In the genomic region with DNA sequence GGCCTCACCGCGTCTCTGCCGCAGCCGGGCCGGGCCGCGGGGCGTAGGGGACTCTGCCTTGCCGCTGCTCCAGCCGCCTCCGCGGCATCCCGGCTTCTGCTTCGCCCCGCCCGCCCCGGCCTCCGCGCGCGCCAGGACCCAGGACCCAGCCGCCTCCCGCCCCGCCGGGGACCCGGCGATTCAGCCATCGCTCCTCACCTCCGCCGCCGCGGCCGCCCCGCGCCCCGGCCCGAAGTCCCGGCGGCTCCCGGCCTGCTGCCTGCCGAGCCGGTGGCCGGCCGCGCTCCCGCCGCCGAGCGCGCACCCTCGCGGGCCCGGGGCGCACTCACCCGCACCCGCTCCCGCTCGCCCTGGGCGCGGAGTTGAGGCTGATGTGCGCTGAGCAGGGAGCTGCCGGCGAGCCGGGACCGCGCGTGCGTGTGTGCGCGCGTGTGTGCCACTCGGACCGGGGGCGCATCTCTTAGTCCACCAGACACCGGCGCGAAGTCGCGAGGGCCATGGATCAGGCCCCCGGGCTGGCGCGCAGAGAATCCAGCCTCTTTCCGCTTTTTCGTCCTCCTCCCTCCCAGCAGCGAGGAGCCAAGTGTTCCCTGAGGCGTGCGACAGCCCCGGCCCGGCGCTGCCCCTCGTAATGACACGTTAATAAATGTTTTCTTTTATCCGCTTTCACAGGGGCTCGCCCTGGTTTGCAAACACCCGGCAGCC, we compare ENCODE assay signal across 8 mouse cellular contexts. TPM values are rescaled to one million over a fixed set of nuclear protein-coding genes. Genes with fewer than 3 reads are reported as not detected.
DNase-seq lines count a peak whose midpoint lies in the region; ATAC-seq and TF ChIP-seq lines count a peak whose summit lies in the region.

No protein-coding gene starts in this region.

- peaks cover 5% of the 10 kb centered on the region; the same call in 1 of the 2 replicates for H3K27me3 ChIP-seq in cerebellum, adult 2 months (ENCODE audit: control insufficient read depth, insufficient read depth, low read length)
- H3K27me3 ChIP-seq in testis, adult 2 months (ENCODE audit: control insufficient read depth, insufficient read depth, low read length) = no peaks in the 10 kb centered on the region; the same call in 1 of the 2 replicates
- H3K27me3 ChIP-seq in heart, postnatal 0 days (ENCODE audit: control insufficient read depth, insufficient read depth, low read length) = no peaks in the 10 kb centered on the region
- H3K27me3 ChIP-seq in midbrain, embryonic 10.5 days (ENCODE audit: low read depth, poor library complexity, severe bottlenecking) = peaks cover 41% of the 10 kb centered on the region

- no peaks in the 10 kb centered on the region for H3K9me3 ChIP-seq in heart, postnatal 0 days (replicated peaks; ENCODE audit: control insufficient read depth, low read length)
- no peaks in the 10 kb centered on the region for H3K9me3 ChIP-seq in midbrain, embryonic 10.5 days (replicated peaks)

- TF ChIP-seq CTCF in cerebellum, adult 2 months (IDR thresholded peaks at IDR 0.05; ENCODE audit: borderline replicate concordance, insufficient read depth, low read depth, low read length) = no peak
- TF ChIP-seq CTCF in testis, adult 2 months (IDR thresholded peaks at IDR 0.05; ENCODE audit: control insufficient read depth, insufficient read depth, insufficient replicate concordance, low read depth, low read length) = no peak
- TF ChIP-seq CTCF in heart, postnatal 0 days (IDR thresholded peaks at IDR 0.05; ENCODE audit: low read depth) = no peak

- TF ChIP-seq EP300 in heart, postnatal 0 days (IDR thresholded peaks at IDR 0.05; ENCODE audit: low read depth) = no peak

- 2% methylated on average over 92 of the region's 95 CpGs for WGBS in cerebellum, adult 2 months
- 2% methylated on average over 69 of the region's 95 CpGs for WGBS in heart, postnatal 0 days
- WGBS in midbrain, embryonic 10.5 days = under 1% methylated on average over 95 of the region's 95 CpGs

- no peak for TF ChIP-seq POLR2A in cerebellum, adult 2 months (IDR thresholded peaks at IDR 0.05; ENCODE audit: borderline replicate concordance, insufficient read depth, low read length)
- TF ChIP-seq POLR2A in testis, adult 2 months (IDR thresholded peaks at IDR 0.05; ENCODE audit: control insufficient read depth, low read depth, low read length) = no peak

- H3K4me1 ChIP-seq in cerebellum, adult 2 months (ENCODE audit: control insufficient read depth, insufficient read depth, low read length) = peaks cover 6% of the 10 kb centered on the region; the same call in 1 of the 2 replicates
- peaks cover 18% of the 10 kb centered on the region for H3K4me1 ChIP-seq in testis, adult 2 months (ENCODE audit: control insufficient read depth, insufficient read depth, low read length)
- H3K4me1 ChIP-seq in heart, postnatal 0 days (ENCODE audit: control insufficient read depth, insufficient read depth) = peaks cover 38% of the 10 kb centered on the region
- H3K4me1 ChIP-seq in midbrain, embryonic 10.5 days = peaks cover 62% of the 10 kb centered on the region

- DNase-seq in cerebellum, adult 2 months = peak in 1 of 2 experiments; percentile 31
- no peak for DNase-seq in cerebellum, adult 9-10 months
- DNase-seq in testis, postnatal 14 days (ENCODE audit: low spot score) = no peak
- no peak for DNase-seq in heart, postnatal 0 days (ENCODE audit: low spot score)
- DNase-seq in left cerebral cortex, postnatal 36 days (ENCODE audit: low spot score in 2 of 2) = peak; percentile 57 to 77
- peak; percentile 79 for DNase-seq in midbrain, embryonic 10.5 days (ENCODE audit: low spot score)
- DNase-seq in testis, postnatal 10 days (ENCODE audit: low spot score) = peak; percentile 68

- ATAC-seq in heart, postnatal 0 days (ENCODE audit: insufficient read depth, low read depth) = peak; percentile 50

- peak overlapping the region; percentile 75 for H3K9ac ChIP-seq in heart, postnatal 0 days (replicated peaks; ENCODE audit: low read depth, low read length)

- H3K36me3 ChIP-seq in testis, adult 2 months (ENCODE audit: control insufficient read depth, insufficient read depth, low read length) = no peaks in the 10 kb centered on the region
- H3K36me3 ChIP-seq in heart, postnatal 0 days (replicated peaks; ENCODE audit: control insufficient read depth, insufficient read depth, low read length) = no peaks in the 10 kb centered on the region
- H3K36me3 ChIP-seq in midbrain, embryonic 10.5 days = no peaks in the 10 kb centered on the region; the same call in 1 of the 2 replicates

- intact Hi-C loops in left cerebral cortex, postnatal 36 days (cut with DNase I) = loop anchor here (2.0 to 5.0 kb wide), 4 partner anchors 53 to 410 kb away; no protein-coding TSS in a partner anchor

- peak overlapping the region; percentile 96 for H3K4me2 ChIP-seq in heart, postnatal 0 days (ENCODE audit: low read depth, low read length)

- no peak overlapping the region for H3K27ac ChIP-seq in cerebellum, adult 2 months (ENCODE audit: insufficient read depth, low read length)
- peak overlapping the region; percentile 82 for H3K27ac ChIP-seq in testis, adult 2 months (ENCODE audit: control insufficient read depth, insufficient read depth, low read depth, low read length)
- peak overlapping the region; percentile 93 for H3K27ac ChIP-seq in heart, postnatal 0 days (ENCODE audit: low read depth)
- H3K27ac ChIP-seq in midbrain, embryonic 10.5 days (replicated peaks) = peak overlapping the region; percentile 94

- peak overlapping the region; percentile 32 for H3K4me3 ChIP-seq in cerebellum, adult 2 months (replicated peaks; ENCODE audit: insufficient read depth, low read depth, low read length)
- peak overlapping the region; percentile 79 for H3K4me3 ChIP-seq in testis, adult 2 months (ENCODE audit: control insufficient read depth, low read depth, low read length)
- peak overlapping the region; percentile 68 for H3K4me3 ChIP-seq in heart, postnatal 0 days (ENCODE audit: low read depth, low read length)
- peak overlapping the region; percentile 84 for H3K4me3 ChIP-seq in midbrain, embryonic 10.5 days

RNA-seq across cellular contexts. Expression of a gene that starts 0.6 kb away (rescaled TPM):
- 39.2 and 40.0 TPM in 2 replicates for polyA plus RNA-seq in cerebellum, adult 2 months (2012; rRNA removed)
- 14.2 and 15.6 TPM in 2 replicates for polyA plus RNA-seq in testis, adult 2 months (2012; rRNA removed)
- 86.5 and 94.0 TPM in 2 replicates for total RNA-seq in heart, postnatal 0 days (2014; rRNA removed; ENCODE audit: low replicate concordance)
- 51.9 and 54.8 TPM in 2 replicates for polyA plus RNA-seq in heart, postnatal 0 days (2015; fragmentation: Nextera tagmentation; extraction: Ambion mirVana)
- total RNA-seq in left cerebral cortex, postnatal 36 days (2021) = 100 to 1,000 TPM in 1 of 2 experiments, 10 to 100 TPM in 1; 95.9 to 119 TPM
- 62.5 and 74.5 TPM in 2 replicates for polyA plus RNA-seq in midbrain, embryonic 10.5 days (2016; fragmentation: Nextera tagmentation; extraction: Ambion mirVana)

Comparison
In these comparisons a context has a peak if more than half of its experiments do, and no peak if none do; other contexts are left out.
1. DNase-seq: peak in left cerebral cortex, postnatal 36 days (2 of 2), midbrain, embryonic 10.5 days (single experiment) and testis, postnatal 10 days (single experiment); none in cerebellum, adult 9-10 months (single experiment), testis, postnatal 14 days (single experiment) and heart, postnatal 0 days (single experiment).
2. H3K4me3 ChIP-seq: peak in every context shown above with its lines; median percentile 84 in midbrain, embryonic 10.5 days; 79 in testis, adult 2 months; 68 in heart, postnatal 0 days; 32 in cerebellum, adult 2 months.